Mouse (Mus musculus) erythroid progenitor cell, adult 5-6 weeks (primary cell): Measurements from ENCODE around the gene Sgta. TPM values are rescaled to one million over a fixed set of nuclear protein-coding genes. Genes with fewer than 3 reads are reported as not detected.

Experiments
- ATAC-seq: replicated peaks from 2 replicates; pipeline ENCODE4 v1.8.0; 2016; ENCODE audit warnings: moderate number of reproducible peaks, mild to moderate bottlenecking, moderate TSS enrichment, inconsistent platforms; ENCODE audit not compliant: poor library complexity, low FRiP score, severe bottlenecking
- total RNA-seq, 2 experiments: library from RNA; stranded (forward) in 1 of 2; stranded (reverse) in 1 of 2; fragments of 150-400 nt in 1 of 2; fragments of 186-747, 209-891 nt in 1 of 2; gene quantifications; 2 replicates each; pipeline versions ENCODE4 v1.2.3 to v1.2.4; 2015 to 2017; ENCODE audit warnings: low replicate concordance in 2 of 2

The Sgta gene
- total RNA-seq, 2 experiments from 2014 or later: 13.8 to 22.2 TPM

GRCm38 (mm10) chr10:81024346-81024937 lies 35.5 kb downstream of the Sgta start:
- ATAC-seq: no peak

GRCm38 (mm10) chr10:81022744-81023143 lies 37.2 kb downstream of the Sgta start:
- ATAC-seq: no peak

GRCm38 (mm10) chr10:81021547-81022110 lies 38.4 kb downstream of the Sgta start:
- no peak for ATAC-seq

GRCm38 (mm10) chr10:81020207-81020606 lies 39.8 kb downstream of the Sgta start:
- ATAC-seq: no peak

- ATAC-seq: no peak
Observed at GRCm38 (mm10) chr10:81019687-81020086, 40.3 kb downstream of the Sgta start.

- ATAC-seq: no peak
Observed at GRCm38 (mm10) chr10:81018326-81018725, 41.7 kb downstream of the Sgta start.

- ATAC-seq: no peak
Observed at GRCm38 (mm10) chr10:81016645-81017044, 43.3 kb downstream of the Sgta start.

- ATAC-seq: no peak
Observed at GRCm38 (mm10) chr10:81015666-81016065, 44.3 kb downstream of the Sgta start.

- ATAC-seq: peak; percentile 72
Observed at GRCm38 (mm10) chr10:81014393-81015384, 45.3 kb downstream of the Sgta start, which contains the start of gene Gng7. TSS of gene Gng7 (minus strand) at chr10:81014945.

GRCm38 (mm10) chr10:81010851-81011250 lies 49.1 kb downstream of the Sgta start:
- ATAC-seq: no peak

- ATAC-seq: no peak
Observed at GRCm38 (mm10) chr10:81007240-81007639, 52.7 kb downstream of the Sgta start.

GRCm38 (mm10) chr10:81006005-81006677 lies 53.8 kb downstream of the Sgta start:
- ATAC-seq: no peak

GRCm38 (mm10) chr10:81001161-81001560 lies 58.8 kb downstream of the Sgta start:
- no peak for ATAC-seq

GRCm38 (mm10) chr10:81000197-81001062 lies 59.6 kb downstream of the Sgta start:
- ATAC-seq: no peak

GRCm38 (mm10) chr10:80999362-81000196 lies 60.4 kb downstream of the Sgta start:
- peak; percentile 77 for ATAC-seq

- no peak; the same call in 1 of the 2 replicates for ATAC-seq
Observed at GRCm38 (mm10) chr10:80998778-80999177, 61.2 kb downstream of the Sgta start.

GRCm38 (mm10) chr10:80998021-80998420 lies 62.0 kb downstream of the Sgta start:
- ATAC-seq: no peak

GRCm38 (mm10) chr10:80997332-80997731 lies 62.6 kb downstream of the Sgta start:
- ATAC-seq: no peak
